Mouse (Mus musculus) spleen, adult 12 weeks (tissue): ENCODE data around the gene Tulp3.
A peak's percentile ranks its signal among the peaks of the same experiment; 100 is the strongest.
"Not testable (repeated sequence)": the region's sequence is repeated elsewhere in the genome, so short reads cannot be mapped to it uniquely, and the experiment has no call there.

Experiments
- DNase-seq: peaks from one replicate; pipeline ENCODE4 v3.0.0; 2022; ENCODE audit warnings: low spot score

Tulp3 gene

DNA sequence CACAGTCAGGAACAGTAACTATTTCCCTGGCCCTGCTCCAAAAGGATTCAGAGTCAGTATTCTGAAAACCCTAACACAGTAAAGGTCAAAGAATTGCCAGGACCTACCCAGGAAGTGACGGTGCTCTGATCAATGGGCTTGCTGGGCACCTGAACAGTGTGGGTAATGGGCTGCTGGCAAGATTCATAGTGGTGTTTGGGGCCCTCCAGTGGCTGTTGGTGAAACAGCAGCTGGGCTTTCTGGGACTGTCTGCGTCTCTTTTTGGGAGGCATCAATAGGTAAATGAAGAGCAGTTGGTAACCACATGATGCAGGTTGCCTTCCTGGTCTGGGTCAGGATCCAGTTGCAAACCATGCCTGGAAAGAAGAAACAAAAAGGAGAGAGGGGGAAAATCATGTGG is 3.3 kb upstream of the Tulp3 start:
- peak; percentile 27 for DNase-seq

DNA sequence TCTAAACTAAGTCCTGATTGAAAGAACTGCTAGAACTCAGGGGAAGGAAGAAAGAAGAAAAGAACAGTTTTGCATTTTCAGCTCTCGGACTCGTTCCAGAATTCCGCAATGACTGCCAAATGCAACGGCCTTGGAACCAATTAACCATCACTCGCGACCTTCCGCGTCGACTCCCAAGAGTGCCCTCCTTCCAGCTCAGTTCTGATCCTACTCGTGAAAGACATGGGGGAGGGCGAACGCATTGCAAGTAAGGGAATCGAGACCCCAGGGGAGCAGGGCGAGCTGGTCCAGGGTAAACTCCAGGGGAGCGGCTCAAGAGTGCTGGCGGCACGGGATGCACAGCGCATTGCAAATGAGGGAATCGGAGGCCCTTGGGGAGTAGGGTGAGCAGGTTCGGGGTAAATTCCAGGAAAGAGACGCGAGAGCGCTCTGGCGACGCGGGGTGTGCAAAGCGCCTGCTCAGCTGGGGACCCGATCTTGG is 410 bp downstream of the Tulp3 start:
- peak; percentile 14 for DNase-seq

DNA sequence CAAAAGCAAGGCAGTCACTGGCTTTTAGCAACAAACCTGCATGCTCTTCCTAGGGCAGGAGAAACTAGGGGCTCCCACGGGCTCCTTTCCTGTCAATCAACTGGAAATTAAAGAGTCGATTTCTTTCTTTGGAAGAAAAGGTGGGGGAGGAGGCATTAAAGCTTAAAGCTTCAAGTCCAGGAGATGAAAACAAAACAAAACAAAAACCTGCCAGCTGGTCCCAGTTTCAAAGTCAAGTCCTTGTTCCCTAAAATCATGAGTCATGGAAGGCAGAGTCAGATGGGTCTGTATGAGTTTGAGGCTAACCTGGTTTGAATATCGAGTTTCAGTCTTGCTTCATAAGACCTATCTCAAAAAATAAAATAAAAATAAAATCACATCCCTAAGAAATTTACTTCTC is 1.5 kb downstream of the Tulp3 start:
- no peak for DNase-seq

DNA sequence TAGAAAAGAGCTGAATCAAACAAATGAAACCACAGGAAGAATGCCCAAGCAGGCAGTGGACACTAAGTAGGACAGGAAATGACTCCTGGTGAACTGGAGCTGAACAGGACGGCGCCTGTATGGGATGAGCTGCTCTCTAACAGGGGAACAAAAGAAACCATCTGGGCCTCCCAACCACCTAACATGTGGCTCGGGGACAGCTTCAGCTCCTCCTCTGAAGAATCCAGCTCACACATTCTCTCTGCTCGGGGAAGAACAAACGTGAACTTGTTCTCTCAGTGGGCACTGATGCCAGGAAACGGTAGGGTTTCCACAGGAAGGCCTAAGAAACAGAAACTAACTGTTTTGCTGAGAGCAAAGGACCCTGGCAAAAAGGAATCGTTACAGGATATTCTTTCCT is 5.9 kb downstream of the Tulp3 start:
- no peak for DNase-seq

DNA sequence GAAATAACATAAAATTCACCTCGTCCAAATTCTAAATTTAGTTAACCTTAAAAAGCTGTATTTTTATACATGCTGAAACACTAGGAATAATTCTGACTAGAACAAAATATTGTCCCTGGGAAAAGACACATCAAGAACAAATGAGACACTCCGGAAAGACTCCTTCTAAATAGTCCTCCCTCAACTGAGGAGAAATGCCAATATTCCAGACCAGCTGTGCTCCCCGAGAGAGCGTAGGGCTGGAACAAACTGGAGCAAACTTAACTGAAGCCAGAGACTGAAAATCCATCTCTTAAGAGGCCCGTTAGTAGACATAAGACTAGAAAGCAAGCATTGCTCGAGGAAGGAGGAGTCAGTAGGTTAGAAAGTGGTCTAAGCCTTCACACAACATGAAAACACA is 8.9 kb downstream of the Tulp3 start:
- no peak for DNase-seq

DNA sequence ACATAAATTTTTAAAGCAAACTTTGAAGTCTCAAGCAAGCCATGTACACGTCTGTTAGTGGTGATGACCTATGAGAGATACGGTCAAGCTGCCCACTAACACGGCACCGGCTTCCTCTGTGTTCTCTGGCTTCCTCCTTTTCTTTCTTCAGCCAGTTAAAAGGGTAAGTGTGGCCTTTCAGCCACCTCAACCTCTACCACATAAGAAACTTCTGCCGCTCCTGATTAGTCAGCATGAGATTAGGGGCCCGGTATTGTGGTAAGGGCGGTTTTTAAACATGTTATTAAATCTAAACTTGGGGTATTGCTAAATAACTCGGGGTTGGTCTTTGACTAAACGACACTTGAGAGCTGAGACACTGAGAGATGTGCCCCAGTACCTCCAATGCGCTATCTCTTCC is 10.0 kb downstream of the Tulp3 start:
- DNase-seq, result no peak

DNA sequence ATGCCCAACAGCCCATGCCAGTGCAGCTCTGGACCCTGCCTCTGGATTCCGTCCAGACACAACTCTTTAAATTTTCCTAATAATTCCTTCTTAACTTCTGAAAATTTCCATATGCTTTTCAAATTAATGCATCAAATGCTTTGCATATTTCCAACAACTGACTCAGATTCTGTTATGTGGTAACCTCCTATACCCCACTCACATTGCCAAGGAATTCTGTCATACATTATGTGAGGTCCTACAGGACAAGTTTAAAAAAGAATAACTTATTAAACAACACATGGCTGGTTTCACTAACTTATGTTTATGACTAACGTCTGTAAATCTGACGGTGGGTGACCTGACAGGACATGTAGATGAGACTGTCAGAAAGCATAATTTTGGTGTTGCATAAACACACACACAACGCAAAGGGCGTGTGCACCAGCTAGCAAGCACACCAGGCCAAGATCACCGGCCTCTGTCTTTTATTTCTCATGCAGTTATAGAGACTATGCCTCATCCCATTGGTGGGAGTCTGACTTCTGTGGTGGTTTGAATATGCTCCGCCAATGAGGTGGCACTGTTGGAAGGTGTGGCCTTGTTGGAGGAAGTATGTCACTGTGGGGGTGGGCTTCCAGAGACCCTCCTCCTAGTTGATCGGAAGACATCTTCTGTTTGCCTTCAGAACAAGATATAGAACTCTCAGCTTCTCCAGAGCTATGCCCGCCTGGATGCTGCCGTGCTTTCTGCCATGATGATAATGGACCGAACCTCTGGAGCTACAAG is 13.5 kb downstream of the Tulp3 start:
- no peak for DNase-seq

DNA sequence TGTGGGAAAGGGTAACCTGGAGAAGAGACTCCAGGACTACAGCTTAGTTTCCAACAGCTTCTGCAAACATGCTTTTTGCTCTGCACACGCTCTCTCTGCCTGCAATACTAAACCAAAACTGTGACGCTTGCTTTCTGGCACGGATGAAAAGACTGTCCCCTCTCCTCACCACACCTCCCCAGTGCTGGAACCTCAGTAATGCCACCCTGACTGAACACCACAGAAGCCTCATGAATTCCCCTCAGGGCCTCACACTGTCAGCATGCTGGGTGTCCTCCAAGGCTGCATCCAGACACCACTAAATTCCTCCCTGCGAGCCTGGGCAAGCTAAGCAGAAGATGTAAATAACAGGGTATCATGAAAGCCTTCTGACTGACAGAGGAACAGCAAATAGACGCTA is 16.8 kb downstream of the Tulp3 start:
- no peak for DNase-seq

DNA sequence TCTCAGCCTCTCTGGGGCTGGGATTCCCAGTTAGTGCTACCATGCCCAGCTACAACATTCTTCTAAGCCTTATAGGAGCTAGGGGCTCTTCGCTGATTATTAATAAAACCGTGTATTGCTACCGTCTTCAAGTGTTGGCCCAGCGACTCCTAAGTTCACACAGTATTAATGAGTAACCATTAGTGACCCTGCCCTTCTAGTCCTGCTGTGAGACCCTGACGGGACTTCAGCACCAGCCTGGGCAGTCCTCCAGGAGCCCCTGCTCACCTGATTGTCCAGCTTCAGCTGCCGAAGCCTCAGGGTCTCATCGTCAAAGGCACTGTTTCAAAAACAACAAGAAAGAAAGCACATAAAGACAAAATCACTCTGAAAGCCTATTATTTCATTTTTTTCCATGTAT is 18.2 kb downstream of the Tulp3 start:
- DNase-seq, result no peak

DNA sequence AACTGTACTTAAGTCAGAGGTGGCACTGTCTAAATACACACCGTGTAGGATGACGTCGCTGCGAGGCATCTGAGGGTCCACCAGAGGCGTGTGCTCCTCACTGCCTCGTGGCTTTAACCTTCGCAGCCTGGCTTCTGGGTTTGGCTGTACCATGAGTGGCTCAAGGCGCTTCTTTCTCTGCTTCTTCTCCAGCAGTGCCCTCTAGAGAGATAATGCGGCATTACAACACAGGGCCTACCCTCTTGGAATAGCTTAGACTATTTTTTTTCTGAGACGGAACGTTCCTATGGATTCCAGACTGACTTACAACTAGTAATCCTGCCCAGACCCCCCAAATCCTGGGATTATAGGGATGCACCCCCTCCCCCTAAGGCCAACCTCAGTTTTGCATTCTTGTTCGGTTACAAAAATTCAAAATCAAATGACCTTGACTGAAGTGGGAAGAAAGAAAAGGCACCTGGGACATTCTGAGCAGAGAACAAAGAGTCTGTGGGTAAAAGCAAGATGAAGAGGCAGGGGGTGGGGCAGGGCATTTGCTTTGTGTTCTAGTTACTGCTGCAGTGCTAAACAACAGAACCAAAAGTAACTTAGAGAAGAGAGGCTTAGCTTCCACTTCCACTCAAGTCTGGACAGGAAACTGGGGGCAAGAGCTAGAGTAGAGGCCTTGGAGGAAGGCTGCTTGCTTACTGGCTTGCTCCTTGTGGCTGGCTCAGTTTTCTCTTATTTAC is 21.1 kb downstream of the Tulp3 start:
- DNase-seq, result peak; percentile 28

DNA sequence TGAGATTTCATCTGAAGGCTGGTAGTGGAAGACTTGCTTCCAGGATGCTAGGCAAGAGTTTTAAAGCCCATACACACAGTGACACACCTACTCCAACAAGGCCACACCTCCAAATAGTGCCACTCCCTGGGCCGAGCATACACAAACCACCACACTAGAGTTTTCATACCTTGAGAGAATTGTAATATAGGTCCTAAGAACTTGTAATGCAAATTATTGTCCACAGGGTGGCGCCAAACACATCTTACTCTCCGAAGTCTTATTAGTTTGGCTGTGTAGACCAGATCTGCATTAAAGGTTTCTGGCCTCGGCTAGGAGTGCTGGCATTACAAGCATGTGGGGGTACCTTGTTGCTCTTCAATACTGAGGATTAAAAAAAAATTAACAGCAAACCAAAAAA is 37.3 kb downstream of the Tulp3 start:
- peak; percentile 23 for DNase-seq

DNA sequence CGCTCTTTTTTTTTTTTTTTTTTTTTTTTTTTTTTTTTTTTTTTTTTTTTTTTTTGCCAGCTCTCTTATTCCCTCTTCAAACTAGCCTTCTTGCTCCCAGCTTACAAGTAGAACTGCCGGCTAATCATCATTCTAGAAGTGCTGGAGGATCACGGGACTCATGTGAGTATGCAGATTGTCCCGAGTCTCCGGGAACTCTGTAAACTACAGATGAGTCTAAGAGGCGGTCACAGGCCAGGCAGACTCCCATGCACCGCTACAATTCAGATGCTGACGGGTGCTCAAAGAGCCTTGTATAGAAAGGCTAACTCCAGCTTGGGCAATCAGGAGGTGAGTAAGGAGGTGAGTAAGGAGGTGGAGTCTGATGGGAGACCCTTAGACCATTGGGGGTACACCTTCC is 40.1 kb downstream of the Tulp3 start:
- DNase-seq, result no peak

DNA sequence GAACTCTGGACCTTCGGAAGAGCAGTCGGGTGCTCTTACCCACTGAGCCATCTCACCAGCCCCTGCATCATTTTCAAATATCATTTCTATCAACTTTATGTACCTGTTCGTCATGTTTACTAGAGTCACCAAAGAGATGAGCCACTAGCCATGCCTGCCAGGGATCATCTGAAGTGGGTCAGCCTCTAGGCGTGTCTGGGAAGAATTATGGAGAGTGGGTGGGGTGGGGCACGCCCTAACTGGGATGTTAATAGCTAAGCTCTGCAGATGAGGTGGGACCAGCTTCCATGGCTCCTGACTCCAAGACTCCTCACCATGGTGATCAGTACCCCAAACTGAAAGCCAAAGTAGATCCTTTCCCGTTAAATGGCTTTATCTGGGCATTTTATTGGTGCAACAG is 40.9 kb downstream of the Tulp3 start:
- DNase-seq, result no peak

DNA sequence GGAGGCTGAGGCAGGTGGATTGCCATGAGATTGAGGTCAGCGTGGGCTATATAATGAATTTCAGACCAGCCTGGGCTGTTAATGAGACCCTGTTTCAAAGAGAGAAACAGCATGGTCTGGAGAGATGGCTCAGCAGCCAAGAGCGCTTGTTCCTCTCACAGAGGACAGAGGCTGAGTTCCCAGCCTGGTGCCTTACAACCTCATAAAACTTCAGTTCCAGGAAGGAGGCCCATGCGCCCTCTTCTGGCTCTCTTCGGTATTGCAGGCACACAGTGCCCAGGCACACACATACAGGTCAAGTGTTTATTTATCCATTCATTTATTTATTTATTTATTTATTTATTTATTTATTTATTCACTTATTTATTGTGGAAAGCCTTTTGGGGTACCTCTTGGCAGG is 47.3 kb downstream of the Tulp3 start:
- peak; percentile 36 for DNase-seq

DNA sequence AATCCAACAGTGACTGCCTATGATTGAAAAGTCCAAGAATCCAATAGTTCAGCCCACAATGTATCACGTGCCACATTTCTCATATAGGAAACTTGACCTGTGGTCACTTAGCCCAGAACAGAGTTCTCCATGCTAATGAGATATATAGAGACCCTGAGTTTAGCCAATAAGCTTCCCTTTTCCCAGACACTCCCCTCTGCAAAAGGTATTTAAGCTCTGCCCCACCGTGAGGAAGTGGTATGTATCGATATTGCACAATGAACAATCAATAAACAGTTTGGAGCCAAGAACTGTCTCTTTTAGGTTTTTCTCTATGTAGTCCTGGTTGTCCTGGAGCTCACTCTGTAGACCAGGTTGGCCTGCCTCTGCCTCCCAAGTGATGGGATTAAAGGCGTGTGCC is 50.9 kb downstream of the Tulp3 start:
- DNase-seq, result no peak

DNA sequence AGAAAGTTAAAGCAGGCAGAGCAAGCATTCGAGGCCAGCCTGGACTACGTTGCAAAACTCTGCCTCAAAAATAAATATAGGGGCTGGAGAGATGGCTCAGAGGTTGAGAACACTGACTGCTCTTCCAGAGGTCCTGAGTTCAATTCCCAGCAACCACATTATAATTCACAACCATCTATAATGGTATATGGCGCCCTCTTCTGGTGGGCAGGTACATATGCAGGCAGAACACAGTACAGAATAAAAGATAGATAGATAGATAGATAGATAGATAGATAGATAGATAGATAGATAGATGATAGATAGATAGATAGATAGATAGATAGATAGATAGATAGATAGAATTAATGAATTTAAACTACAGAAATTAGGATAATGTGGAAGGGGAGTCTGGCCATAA is 53.0 kb downstream of the Tulp3 start:
- DNase-seq, result not testable (repeated sequence)

DNA sequence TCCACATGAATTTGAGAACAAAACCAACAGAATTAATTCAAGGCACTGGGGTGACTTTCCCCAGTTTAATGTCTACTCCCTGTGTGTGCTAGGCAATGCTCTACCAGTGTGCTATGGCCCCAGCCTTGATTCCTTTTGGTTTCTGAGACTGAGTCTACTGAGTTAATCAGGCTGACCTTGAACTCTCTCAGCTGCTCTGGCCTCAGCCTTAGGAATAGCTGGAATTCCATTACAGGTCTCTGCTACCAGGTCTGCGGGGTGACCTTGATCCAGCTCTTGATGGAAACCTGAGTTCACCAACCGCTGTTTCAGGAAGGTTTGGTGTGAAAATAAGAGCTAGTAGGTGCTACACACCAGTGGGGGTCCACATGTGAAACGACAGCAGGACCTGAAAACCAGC is 53.8 kb downstream of the Tulp3 start:
- DNase-seq, result no peak

DNA sequence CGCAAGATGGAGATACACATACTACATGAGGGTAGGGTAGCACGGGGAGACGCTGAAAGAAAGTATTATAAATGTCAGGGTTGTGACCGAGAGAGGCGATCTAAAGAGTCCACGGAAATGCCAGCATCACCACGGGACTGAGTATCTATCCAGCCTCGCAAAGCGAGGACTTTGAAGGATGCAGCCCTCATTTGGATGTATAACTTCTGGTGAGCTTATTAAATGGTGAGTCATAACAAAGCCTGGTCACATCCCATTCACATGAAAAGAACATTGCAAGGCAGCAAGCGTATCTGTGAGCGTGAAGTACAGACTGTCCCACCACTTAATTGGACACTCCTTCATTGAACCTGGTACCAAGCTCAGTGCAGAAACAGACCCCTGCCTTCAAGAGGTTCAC is 54.2 kb downstream of the Tulp3 start:
- no peak for DNase-seq

DNA sequence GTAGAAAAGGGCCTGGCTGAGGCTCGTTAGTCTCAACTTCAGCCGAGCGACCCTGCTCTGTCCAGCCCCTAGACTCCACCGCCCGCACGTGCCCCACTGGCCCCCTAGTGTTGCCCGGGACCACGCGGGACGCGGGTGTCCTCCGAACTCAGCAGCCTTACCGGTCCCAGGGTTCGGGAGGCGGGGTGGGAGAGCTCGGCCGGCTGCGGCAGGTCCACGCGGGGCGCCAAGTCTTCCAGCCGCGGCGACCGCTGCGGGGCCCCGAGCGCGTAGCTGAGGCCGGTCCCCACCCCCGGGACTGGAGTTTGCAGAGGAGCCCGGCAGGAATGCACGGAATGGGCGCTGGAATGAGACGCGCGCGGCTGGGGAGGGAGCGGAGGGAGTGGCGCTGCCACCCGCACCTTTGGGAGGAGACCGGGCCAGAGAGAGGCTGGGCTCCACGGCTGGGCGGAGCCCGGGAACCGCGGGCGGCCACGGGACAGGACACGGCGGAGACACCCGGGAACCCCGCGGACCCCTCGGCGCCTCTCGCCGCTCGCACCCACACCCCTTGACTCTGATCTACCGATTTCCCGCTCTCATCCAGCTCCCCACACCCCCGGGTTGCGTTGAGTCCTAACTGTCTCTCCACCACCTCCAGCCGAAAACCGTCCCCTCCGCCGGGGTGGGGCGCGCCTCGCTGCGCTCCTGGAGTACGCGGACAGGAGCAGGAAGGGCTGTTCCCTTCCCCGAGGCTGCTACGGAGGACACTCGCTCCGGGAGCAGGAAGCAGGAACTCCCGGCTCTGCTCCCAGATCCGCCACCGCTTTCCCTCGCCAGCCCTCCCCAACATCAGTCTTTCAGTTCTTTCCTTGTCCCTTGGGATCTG is 55.3 kb downstream of the Tulp3 start, which contains the start of gene Tead4:
TSS of gene Tead4 (minus strand) at position 690 of the 868 bp plus-strand sequence.
- no peak for DNase-seq

DNA sequence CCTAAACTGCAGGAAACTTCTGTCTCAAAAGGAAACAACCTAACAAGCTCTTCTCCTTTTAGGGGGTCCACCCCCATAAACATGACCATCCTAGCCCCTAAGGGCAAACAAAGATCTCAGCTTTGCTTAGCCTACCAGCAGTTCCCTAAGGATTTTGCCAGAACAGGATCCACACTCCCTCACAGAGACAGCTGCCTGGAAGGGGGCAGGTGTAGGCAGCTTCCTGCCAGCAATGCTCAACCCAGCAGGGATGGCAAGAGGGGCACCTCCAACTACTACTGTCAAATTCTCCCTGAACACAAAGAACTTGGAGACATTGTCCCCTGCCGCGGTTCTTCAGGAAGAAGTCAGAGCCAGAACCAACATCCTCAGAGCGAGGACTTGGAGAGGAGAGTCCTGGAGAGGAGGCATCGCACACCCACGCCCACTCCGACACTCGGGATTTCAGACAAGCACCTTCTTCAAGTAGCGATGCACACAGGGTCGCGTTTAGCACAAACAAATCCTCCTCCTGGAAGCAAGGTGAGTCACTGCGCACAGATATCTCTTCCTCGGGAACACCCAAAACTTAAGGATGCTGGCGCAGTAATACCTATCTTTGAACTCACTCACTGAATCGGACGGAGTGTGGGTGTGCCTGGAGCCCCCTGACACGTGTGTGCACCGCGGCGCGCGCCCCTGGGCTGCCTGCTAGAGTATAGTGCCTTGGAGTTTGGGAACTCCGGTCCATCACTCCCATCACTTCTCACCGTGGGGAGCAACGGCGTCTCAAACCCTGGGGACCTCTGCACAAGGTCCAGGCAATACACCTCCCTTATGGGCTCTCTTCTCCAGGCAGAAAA is 56.1 kb downstream of the Tulp3 start:
- DNase-seq, result no peak

DNA sequence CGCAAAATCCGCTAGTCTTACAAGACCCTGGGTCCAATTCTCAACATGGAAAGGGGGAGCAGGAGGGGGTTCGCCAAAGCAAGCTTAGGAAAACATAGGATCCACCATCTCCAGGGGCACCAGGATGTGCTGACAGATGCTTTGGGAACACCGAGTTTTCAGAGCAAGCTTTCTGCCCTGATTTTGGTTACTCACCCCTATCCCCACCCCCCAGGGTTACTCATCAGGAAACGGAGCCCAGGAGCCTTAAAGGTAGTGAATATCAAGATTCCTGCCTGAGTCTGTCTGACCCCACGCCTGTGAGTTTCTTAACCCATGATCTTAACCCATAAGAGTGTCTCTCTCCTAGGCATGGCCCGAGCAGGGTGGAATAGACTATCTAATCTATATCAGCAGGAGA is 57.4 kb downstream of the Tulp3 start:
- DNase-seq, result no peak
